Mouse (Mus musculus): Measurements from ENCODE around the gene Zdhhc3. TPM values are rescaled to one million over a fixed set of nuclear protein-coding genes. Genes with fewer than 3 reads are reported as not detected.

Zdhhc3 gene
- polyA plus RNA-seq, 1 experiment from 2014 or later: 64.7 TPM

GRCm38 (mm10) chr9:123156910-123157361, 43.9 kb upstream of the Zdhhc3 start:
- Histone ChIP-seq H3K36me3 (ENCODE audit: control insufficient read depth, insufficient read depth, low read length) (no peaks in the 10 kb centered on the region), H3K9me3 (ENCODE audit: control insufficient read depth, low read length) (no peaks in the 10 kb centered on the region), H3K4me2 (replicated peaks; ENCODE audit: low read depth) (peak overlapping the region; percentile 34), H3K9ac (ENCODE audit: low read length) (peak overlapping the region; percentile 27; the same call in 1 of the 2 replicates), H3K27me3 (ENCODE audit: control insufficient read depth, insufficient read depth, low read length) (no peaks in the 10 kb centered on the region), H3K27ac (replicated peaks) (0 out of 2 replicates have a peak overlapping the region, but pooled peaks have one; percentile 13), H3K4me1 (replicated peaks; ENCODE audit: control insufficient read depth, insufficient read depth) (no peaks in the 10 kb centered on the region), H3K4me3 (ENCODE audit: low read depth, low read length) (no peak overlapping the region)
- DNase-seq (ENCODE audit: low spot score): peak; percentile 54
- peak; percentile 71 for ATAC-seq (ENCODE audit: low FRiP score, low TSS enrichment)
- no peak for TF ChIP-seq EP300 (optimal IDR thresholded peaks at IDR 0.05)
- peak; percentile 5; the same call in 1 of the 2 replicates for TF ChIP-seq CTCF (IDR thresholded peaks at IDR 0.05; ENCODE audit: low read depth)
- WGBS: 33% methylated on average over 30 of the region's 30 CpGs

- H3K4me3 ChIP-seq (ENCODE audit: low read depth, low read length): no peak overlapping the region
- no peaks in the 10 kb centered on the region for H3K4me1 ChIP-seq (replicated peaks; ENCODE audit: control insufficient read depth, insufficient read depth)
- H3K9ac ChIP-seq (ENCODE audit: low read length): no peak overlapping the region
- H3K36me3 ChIP-seq (ENCODE audit: control insufficient read depth, insufficient read depth, low read length): no peaks in the 10 kb centered on the region
- H3K27ac ChIP-seq (replicated peaks): no peak overlapping the region
- H3K4me2 ChIP-seq (replicated peaks; ENCODE audit: low read depth): 0 out of 2 replicates have a peak overlapping the region, but pooled peaks have one; percentile 11
- DNase-seq (ENCODE audit: low spot score): no peak
- ATAC-seq (ENCODE audit: low FRiP score, low TSS enrichment): no peak
- H3K9me3 ChIP-seq (ENCODE audit: control insufficient read depth, low read length): no peaks in the 10 kb centered on the region
- no peak for TF ChIP-seq CTCF (IDR thresholded peaks at IDR 0.05; ENCODE audit: low read depth)
- TF ChIP-seq EP300 (optimal IDR thresholded peaks at IDR 0.05): no peak
- 79% methylated on average over 2 of the region's 2 CpGs for WGBS
- no peaks in the 10 kb centered on the region for H3K27me3 ChIP-seq (ENCODE audit: control insufficient read depth, insufficient read depth, low read length)
Observed at GRCm38 (mm10) chr9:123153121-123153520, 40.1 kb upstream of the Zdhhc3 start.

GRCm38 (mm10) chr9:123152026-123152425, 39.0 kb upstream of the Zdhhc3 start:
- H3K36me3 ChIP-seq (ENCODE audit: control insufficient read depth, insufficient read depth, low read length): no peaks in the 10 kb centered on the region
- no peaks in the 10 kb centered on the region for H3K27me3 ChIP-seq (ENCODE audit: control insufficient read depth, insufficient read depth, low read length)
- peak overlapping the region; percentile 6; the same call in 1 of the 2 replicates for H3K4me3 ChIP-seq (ENCODE audit: low read depth, low read length)
- DNase-seq (ENCODE audit: low spot score) (peak; percentile 29), ATAC-seq (ENCODE audit: low FRiP score, low TSS enrichment) (peak; percentile 54; the same call in 1 of the 2 replicates)
- no peaks in the 10 kb centered on the region for H3K4me1 ChIP-seq (replicated peaks; ENCODE audit: control insufficient read depth, insufficient read depth)
- peak overlapping the region; percentile 20 for H3K4me2 ChIP-seq (replicated peaks; ENCODE audit: low read depth)
- TF ChIP-seq EP300 (optimal IDR thresholded peaks at IDR 0.05): no peak
- TF ChIP-seq CTCF (IDR thresholded peaks at IDR 0.05; ENCODE audit: low read depth): no peak
- H3K9ac ChIP-seq (ENCODE audit: low read length): 0 out of 2 replicates have a peak overlapping the region, but pooled peaks have one; percentile 23
- 41% methylated on average over 3 of the region's 3 CpGs for WGBS
- no peaks in the 10 kb centered on the region for H3K9me3 ChIP-seq (ENCODE audit: control insufficient read depth, low read length)
- H3K27ac ChIP-seq (replicated peaks): peak overlapping the region; percentile 73

- no peaks in the 10 kb centered on the region for H3K27me3 ChIP-seq (ENCODE audit: control insufficient read depth, insufficient read depth, low read length)
- peak overlapping the region; percentile 6; the same call in 1 of the 2 replicates for H3K4me3 ChIP-seq (ENCODE audit: low read depth, low read length)
- H3K36me3 ChIP-seq (ENCODE audit: control insufficient read depth, insufficient read depth, low read length): no peaks in the 10 kb centered on the region
- ATAC-seq (ENCODE audit: low FRiP score, low TSS enrichment): no peak; the same call in 1 of the 2 replicates
- TF ChIP-seq CTCF (IDR thresholded peaks at IDR 0.05; ENCODE audit: low read depth) (no peak), EP300 (optimal IDR thresholded peaks at IDR 0.05) (no peak)
- H3K4me2 ChIP-seq (replicated peaks; ENCODE audit: low read depth): peak overlapping the region; percentile 20
- H3K9ac ChIP-seq (ENCODE audit: low read length): 0 out of 2 replicates have a peak overlapping the region, but pooled peaks have one; percentile 23
- no peaks in the 10 kb centered on the region for H3K9me3 ChIP-seq (ENCODE audit: control insufficient read depth, low read length)
- 25% methylated on average over 1 of the region's 1 CpGs for WGBS
- H3K4me1 ChIP-seq (replicated peaks; ENCODE audit: control insufficient read depth, insufficient read depth): no peaks in the 10 kb centered on the region
- H3K27ac ChIP-seq (replicated peaks): peak overlapping the region; percentile 73
- no peak for DNase-seq (ENCODE audit: low spot score)
Observed at GRCm38 (mm10) chr9:123151561-123151960, 38.6 kb upstream of the Zdhhc3 start.

- DNase-seq (ENCODE audit: low spot score) (no peak), ATAC-seq (ENCODE audit: low FRiP score, low TSS enrichment) (no peak)
- Histone ChIP-seq H3K4me3 (ENCODE audit: low read depth, low read length) (peak within 1 kb of the TSS; percentile 6; the same call in 1 of the 2 replicates), H3K27me3 (ENCODE audit: control insufficient read depth, insufficient read depth, low read length) (no peaks in the 10 kb centered on the region), H3K4me1 (replicated peaks; ENCODE audit: control insufficient read depth, insufficient read depth) (no peaks in the 10 kb centered on the region), H3K4me2 (replicated peaks; ENCODE audit: low read depth) (peak within 1 kb of the TSS; percentile 20), H3K9ac (ENCODE audit: low read length) (peak within 1 kb of the TSS; percentile 23; the same call in 1 of the 2 replicates), H3K9me3 (ENCODE audit: control insufficient read depth, low read length) (no peaks in the 10 kb centered on the region), H3K36me3 (ENCODE audit: control insufficient read depth, insufficient read depth, low read length) (no peaks in the 10 kb centered on the region), H3K27ac (replicated peaks) (peak within 1 kb of the TSS; percentile 75)
- WGBS: 61% methylated on average over 5 of the region's 5 CpGs
- TF ChIP-seq CTCF (IDR thresholded peaks at IDR 0.05; ENCODE audit: low read depth) (no peak), EP300 (optimal IDR thresholded peaks at IDR 0.05) (no peak)
Observed at GRCm38 (mm10) chr9:123150241-123151020, 37.4 kb upstream of the Zdhhc3 start, which contains the start of gene Clec3b. TSS of gene Clec3b (plus strand) at chr9:123150946.

Data from stomach, postnatal 0 days (tissue).